In the genomic region with DNA sequence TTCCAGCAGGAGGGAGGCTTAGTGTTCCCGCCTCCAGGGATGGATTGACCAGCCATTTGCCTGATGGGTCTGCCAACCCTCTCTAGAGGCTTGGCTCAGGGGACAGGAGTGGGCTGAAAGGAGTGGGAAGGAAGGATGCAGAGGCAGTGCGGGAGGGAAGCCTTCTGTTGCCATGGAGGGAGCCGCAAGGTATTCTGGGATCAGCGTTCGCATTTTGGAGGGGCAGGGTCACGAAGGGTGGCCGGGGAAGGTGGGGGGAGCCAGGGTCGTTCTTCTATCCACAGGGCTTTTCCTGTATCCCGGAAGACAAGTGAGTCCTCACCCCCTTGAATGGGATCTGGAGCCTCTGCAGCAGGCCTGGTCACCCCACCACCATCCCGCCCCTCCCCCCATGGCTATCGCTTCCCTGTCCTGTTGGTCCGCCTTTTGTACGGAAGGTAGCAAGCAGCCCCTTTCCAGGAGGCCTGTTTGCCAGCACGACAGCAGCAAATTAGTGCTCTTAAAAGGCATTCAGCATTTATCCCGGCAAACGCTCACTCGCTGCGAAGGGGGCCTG, we compare ENCODE assay signal across 8 mouse cellular contexts.
A peak's percentile ranks its signal among the peaks of the same experiment; 100 is the strongest.
DNase-seq lines count a peak whose midpoint lies in the region; ATAC-seq lines count a peak whose summit lies in the region.

No protein-coding gene starts in this region.

- H3K4me2 ChIP-seq in forebrain, embryonic 12.5 days, result peak overlapping the region; percentile 56
- H3K4me2 ChIP-seq in limb, embryonic 11.5 days (ENCODE audit: low read depth, severe bottlenecking), result peak overlapping the region; percentile 33

- peak; percentile 65 to 66 for DNase-seq in layer of hippocampus, adult 18-20 months (ENCODE audit: low spot score in 2 of 2)
- no peak for DNase-seq in layer of hippocampus, postnatal 10 days (ENCODE audit: low spot score in 2 of 2)
- no peak for DNase-seq in limb, embryonic 11.5 days (ENCODE audit: low spot score)
- peak; percentile 23 for DNase-seq in right cerebral cortex, postnatal 14 days
- DNase-seq in urinary bladder, postnatal 14 days (ENCODE audit: low spot score), result no peak
- DNase-seq in adrenal gland, postnatal 36 days, result no peak
- no peak for DNase-seq in B cell, adult 2 months

- no peaks in the 10 kb centered on the region for H3K9me3 ChIP-seq in forebrain, embryonic 12.5 days
- no peaks in the 10 kb centered on the region for H3K9me3 ChIP-seq in limb, embryonic 11.5 days (ENCODE audit: control insufficient read depth, low read length)

- no peaks in the 10 kb centered on the region for H3K36me3 ChIP-seq in forebrain, embryonic 12.5 days (replicated peaks)
- H3K36me3 ChIP-seq in limb, embryonic 11.5 days (ENCODE audit: control insufficient read depth, insufficient read depth, low read length), result no peaks in the 10 kb centered on the region

- peaks cover 6% of the 10 kb centered on the region; the same call in 1 of the 2 replicates for H3K27me3 ChIP-seq in forebrain, embryonic 12.5 days
- H3K27me3 ChIP-seq in limb, embryonic 11.5 days (ENCODE audit: control insufficient read depth, insufficient read depth, low read length), result no peaks in the 10 kb centered on the region

- H3K4me1 ChIP-seq in forebrain, embryonic 12.5 days, result peaks cover 49% of the 10 kb centered on the region
- H3K4me1 ChIP-seq in limb, embryonic 11.5 days (ENCODE audit: control insufficient read depth, insufficient read depth, low read length), result peaks cover 8% of the 10 kb centered on the region; the same call in 1 of the 2 replicates

- ATAC-seq in forebrain, embryonic 12.5 days (ENCODE audit: low FRiP score), result 0 out of 2 replicates have a peak, but pooled peaks have one; percentile 57
- no peak for ATAC-seq in limb, embryonic 11.5 days (ENCODE audit: insufficient number of reproducible peaks, low FRiP score, low TSS enrichment, low read depth)

- H3K27ac ChIP-seq in forebrain, embryonic 12.5 days, result peak overlapping the region; percentile 70
- no peak overlapping the region for H3K27ac ChIP-seq in limb, embryonic 11.5 days (replicated peaks; ENCODE audit: low read depth, low read length)

- peak overlapping the region; percentile 31 for H3K4me3 ChIP-seq in forebrain, embryonic 12.5 days (replicated peaks)
- H3K4me3 ChIP-seq in limb, embryonic 11.5 days (ENCODE audit: low read depth, low read length), result peak overlapping the region; percentile 15

- 9% methylated on average over 16 of the region's 18 CpGs for WGBS in forebrain, embryonic 12.5 days
- WGBS in limb, embryonic 11.5 days, result 11% methylated on average over 18 of the region's 18 CpGs

- peak overlapping the region; percentile 47 for H3K9ac ChIP-seq in forebrain, embryonic 12.5 days
- H3K9ac ChIP-seq in limb, embryonic 11.5 days (ENCODE audit: low read length), result no peak overlapping the region; the same call in 1 of the 2 replicates

Comparison
In these comparisons a context has a peak if more than half of its experiments do, and no peak if none do; other contexts are left out.
1. DNase-seq: peak in layer of hippocampus, adult 18-20 months (2 of 2) and right cerebral cortex, postnatal 14 days (single experiment); none in layer of hippocampus, postnatal 10 days (0 of 2), limb, embryonic 11.5 days (single experiment), urinary bladder, postnatal 14 days (single experiment), adrenal gland, postnatal 36 days (0 of 2) and B cell, adult 2 months (0 of 2).